Mouse (Mus musculus) thymus, adult 2 months (tissue): ENCODE measurements around the gene Pebp1.

ENCODE experiments used
- CTCF ChIP-seq: fragments of 200-500 bp; IDR thresholded peaks from 2 replicates; pipeline ENCODE4 v1.5.1; 2012; ENCODE audit warnings: mild to moderate bottlenecking, control low read depth, low read length, moderate library complexity, borderline replicate concordance; ENCODE audit not compliant: control insufficient read depth, poor library complexity, insufficient read depth; ENCODE audit errors: extremely low read depth
- POLR2A ChIP-seq: fragments of 200-500 bp; IDR thresholded peaks from 2 replicates; pipeline ENCODE4 v1.6.1; 2012; ENCODE audit warnings: mild to moderate bottlenecking, low read length, control low read depth, moderate library complexity; ENCODE audit not compliant: control insufficient read depth, poor library complexity, insufficient read depth; ENCODE audit errors: extremely low read depth

DNA sequence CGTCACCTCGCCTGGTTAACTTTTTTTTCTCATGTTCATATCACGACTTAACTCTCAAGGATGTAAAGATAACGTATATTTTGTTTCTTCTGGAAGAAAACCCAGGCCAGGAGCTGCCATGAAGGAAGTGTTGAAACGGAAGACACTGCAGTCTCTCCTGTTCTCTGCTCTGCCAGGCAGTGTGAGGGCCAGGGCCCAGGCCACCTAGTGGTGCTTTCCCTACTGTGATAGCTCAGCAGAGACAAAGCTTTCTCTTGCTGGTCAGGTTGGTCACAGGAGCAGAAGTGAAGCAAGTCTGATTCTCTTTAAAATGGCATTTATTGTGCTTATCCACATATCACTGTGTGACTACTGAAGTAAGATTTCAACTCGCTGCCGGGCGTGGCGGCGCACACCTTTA is 5.9 kb downstream of the Pebp1 start:
- TF ChIP-seq CTCF: no peak
- no peak for TF ChIP-seq POLR2A
